Mouse (Mus musculus) hindlimb bud, embryonic 11.5 days (tissue): Measurements from ENCODE around the gene Susd6.
"Not testable (repeated sequence)": the region's sequence is repeated elsewhere in the genome, so short reads cannot be mapped to it uniquely, and the experiment has no call there.

Experiments
- DNase-seq: peaks from one replicate; pipeline ENCODE4 v3.0.0-alpha.2; 2012; ENCODE audit warnings: low read depth, low spot score; ENCODE audit errors: extremely low spot score

Susd6 gene

DNA sequence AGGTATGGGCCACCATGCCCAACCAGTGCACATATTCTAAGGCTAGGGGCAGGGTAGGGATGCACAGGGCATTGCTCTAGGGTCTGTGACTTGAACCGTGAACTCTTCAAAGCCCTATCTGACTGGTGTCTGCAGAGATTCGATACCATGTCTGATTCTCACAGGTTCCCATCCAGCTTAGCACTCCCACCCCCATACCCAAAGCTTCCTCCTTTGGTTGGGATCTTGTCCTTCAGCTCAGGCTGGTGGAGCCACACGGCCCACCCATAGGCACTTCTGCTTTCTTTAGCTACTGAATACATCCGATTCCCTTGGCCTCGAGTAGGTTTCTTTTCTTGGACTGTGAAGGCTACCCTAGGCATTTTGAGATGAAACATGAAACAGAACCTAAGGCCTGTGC lies 5.3 kb upstream of the Susd6 start:
- no peak for DNase-seq

DNA sequence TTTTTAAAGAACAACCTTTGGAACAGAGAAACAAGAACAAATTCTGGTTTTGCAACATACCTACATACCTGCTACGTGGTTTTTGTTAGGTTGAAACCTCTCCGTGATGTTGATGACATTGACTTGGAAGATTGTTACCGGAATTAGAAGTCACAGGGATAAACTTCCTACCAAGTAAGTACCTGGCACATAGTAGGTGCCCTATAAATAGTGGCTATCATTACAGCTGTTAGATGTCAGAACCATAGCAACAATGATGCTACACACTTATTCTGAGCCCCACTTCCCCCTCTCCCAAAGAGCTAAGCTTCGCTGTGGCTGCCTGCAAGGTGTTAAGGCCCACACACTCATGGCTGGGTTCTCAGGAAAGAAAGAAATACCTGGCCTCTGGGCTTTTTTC lies 4.7 kb upstream of the Susd6 start:
- no peak for DNase-seq

DNA sequence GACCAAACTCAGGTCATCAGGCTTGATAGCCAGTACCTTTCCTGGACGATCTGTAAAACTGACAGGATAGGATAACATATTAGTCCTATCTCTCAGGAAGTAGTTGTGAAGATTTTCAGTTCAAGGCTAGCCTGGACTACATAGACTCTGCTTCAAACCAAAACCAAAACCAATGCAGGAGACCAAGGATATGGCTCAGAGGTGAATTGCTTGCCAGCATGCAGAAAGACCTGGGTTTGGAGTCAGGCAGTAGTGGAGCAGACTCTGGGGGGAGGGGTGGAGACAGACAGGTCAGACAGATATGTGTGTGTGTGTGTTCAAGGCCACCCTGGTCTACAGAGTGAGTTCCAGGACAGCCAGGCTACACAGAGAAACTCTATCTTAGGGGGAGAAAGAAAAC lies 3.7 kb upstream of the Susd6 start:
- no peak for DNase-seq

DNA sequence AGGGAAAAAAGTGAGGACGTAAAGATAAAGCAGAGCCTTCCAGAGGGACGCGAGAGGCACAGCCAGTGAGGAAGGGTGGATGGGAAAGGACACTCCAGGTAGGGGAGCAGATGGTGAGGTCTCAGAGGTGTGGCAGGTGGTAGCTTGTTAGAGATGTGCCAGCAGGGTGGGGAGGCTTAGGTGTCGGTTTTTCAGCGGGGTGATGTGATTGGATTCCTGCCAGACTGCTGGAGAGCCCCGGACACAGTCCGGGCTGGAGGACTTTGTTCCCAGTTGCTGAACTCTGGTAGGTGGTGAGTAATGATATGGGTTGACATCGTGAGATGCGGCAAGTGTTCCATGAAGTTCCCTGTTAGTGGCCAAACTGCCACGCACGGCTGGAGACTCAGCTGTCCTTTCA lies 2.7 kb upstream of the Susd6 start:
- no peak for DNase-seq

DNA sequence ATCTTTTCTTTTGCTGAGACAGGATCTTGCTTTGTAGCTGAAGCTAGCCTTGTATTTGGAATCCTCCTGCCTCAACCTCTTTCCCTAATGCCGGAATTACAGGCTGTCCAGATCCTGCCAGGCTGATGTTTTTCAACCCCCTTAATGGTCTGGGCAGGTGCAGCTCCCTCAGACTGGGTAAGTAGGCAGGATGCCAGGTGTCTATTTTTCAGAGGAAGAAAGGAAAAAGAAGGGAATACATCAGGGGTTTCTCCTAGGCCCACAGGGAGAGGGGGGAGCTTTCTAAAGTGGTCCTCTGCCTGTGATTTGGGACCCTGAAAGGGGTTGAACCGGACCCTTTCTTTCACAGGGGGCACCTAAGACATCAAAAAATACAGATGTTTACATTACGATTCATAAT lies 2.1 kb upstream of the Susd6 start:
- no peak for DNase-seq

DNA sequence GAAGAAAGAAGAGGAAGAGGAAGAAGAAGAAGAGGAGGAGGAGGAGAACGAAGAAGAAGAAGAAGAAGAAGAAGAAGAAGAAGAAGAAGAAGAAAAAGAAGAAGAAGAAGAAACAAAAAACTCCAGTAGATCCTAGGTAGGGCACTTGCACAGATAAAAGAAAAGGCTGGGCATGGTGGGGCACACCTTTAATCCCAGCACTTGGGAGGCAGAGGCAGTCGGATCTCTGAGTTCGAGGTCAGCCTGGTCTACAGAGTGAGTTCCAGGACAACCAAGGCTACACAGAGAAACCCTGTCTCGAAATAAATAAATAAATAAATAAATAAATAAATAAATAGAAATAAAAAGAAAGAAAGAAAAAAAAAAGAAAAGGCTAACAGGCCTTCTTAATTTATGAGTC lies 1.0 kb upstream of the Susd6 start:
- not testable (repeated sequence) for DNase-seq

DNA sequence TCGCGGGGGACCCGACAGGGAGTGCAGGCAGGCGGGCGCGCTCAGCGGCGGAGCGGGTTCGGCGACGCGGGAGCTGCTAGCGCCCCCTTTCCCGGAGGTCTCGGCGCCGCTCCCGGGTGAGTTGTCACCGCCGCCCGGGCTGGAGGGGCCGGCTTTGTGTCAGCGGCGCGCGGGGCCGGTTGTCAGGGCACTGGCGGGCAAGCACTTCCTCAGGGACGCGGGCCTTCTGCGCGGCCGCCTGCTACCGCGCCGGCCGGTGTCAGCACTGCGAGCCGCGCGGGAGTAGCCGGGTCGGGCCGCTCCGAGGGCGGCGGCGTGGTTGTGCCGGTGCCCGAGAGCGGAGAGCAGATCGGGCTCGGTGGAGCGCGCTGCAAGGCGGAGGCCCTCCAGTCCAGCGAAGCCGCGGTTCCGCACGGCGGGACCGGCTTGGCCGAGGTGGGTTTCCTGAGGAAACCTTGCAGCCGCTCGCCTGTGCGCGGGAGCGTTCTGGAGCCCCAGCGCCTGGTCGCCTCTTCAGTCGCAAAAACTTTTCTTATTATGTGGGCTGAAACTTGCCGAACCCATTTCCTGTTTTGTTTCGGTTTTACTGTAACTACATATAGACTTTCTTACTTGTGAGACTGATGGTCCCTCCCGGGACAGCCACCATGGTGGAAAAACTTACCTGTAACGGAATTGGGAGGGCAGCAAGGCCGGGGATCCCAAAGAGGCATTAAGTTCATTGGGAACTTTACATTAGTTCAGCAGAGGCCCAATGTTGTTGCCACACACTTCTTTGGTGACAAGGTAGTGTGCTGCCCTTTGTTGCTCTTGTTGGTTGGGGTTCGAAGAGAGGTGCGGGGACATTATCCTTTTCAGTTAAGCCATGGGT lies 625 bp downstream of the Susd6 start:
- DNase-seq: no peak

DNA sequence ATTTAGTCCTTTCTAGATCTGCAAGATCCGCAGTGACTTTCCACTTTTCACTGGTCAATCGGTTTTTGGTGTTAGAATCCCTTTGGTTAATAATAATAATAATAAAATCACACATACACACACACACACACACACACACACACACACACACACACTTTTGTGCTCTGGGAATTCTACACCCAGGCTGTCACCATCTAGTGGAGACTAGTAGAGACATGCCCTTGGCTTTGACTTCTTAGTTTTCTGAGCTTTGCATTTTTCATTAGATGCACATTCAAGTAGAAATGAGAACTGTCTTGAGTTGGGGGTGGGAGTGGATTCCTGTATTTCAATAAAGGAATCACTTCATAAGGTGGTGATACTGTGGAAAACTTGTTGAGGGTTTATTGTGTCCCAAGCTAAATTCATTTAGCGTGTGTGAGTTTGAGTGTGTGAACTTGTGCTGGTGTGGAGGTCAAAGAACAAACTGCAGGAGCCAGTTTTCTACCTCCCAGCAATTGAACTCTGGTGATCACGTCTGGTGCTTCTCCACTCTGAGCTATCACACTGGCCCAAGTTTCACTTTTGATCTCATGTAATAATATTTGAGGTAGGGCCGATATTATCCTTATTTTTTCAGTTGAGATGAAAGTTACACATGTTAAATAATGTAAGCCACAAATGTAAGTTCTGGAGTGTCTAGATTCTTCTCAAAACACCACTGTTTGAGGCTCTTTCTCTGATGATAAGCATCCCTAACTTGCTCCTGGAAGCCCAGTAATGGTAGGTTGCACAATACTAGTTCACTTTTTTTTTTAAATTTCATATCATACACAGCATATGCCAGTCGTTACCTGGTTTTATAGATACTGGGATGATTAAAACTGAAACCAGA lies 1.5 kb downstream of the Susd6 start:
- DNase-seq: no peak

DNA sequence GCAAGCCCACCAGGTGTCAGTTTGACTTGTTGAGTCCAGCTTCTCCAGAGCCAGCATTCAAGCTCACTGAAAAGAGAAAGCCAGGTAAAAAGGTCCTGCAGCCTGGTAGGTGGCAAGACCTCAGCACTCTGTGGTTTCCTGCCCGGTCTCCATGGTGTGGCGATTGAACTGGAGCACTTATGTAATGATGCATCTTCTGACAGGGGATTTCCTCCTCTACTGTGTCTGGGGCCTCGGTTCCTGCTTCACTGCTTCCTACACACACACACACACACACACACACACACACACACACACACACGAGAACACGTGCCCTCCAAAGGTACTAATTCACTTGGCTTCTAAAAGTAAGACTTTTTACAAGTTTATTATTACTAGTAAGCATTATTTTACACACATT lies 2.6 kb downstream of the Susd6 start:
- DNase-seq: no peak

DNA sequence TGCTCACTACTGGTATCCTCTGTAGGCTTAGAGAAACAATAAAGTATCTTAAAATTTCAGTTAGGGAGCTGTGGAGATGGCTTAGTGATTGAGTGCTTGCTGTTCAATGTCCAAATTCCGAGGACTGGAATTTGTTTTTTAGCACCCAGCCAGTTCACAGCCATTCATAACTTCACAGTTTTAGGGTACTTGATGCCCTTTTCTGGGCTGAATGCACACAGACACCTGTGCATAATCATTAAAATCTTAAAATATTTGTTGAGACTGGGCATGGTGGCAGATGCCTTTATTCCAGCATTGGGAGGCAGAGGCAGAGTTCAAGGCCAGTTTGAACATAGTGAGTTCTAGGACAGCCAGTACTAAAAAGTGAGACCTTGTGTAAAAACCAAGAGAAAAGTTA lies 3.2 kb downstream of the Susd6 start:
- DNase-seq: no peak

DNA sequence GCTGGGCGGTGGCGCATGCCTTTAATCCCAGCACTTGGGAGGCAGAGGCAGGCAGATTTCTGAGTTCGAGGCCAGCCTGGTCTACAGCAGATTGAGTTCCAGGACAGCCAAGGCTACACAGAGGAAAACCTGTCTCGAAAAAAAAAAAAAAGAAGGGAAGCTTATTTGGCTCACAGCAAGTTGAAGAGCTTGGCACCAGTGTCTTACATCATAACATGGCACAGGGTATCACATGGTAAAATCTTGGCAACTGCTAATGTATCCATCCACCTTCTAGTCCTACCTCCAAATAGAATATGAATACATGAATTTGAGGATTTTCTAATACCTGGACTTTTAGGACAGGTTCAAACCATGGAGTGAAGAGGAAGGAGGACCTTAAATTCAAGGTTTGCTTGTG lies 4.2 kb downstream of the Susd6 start:
- no peak for DNase-seq

DNA sequence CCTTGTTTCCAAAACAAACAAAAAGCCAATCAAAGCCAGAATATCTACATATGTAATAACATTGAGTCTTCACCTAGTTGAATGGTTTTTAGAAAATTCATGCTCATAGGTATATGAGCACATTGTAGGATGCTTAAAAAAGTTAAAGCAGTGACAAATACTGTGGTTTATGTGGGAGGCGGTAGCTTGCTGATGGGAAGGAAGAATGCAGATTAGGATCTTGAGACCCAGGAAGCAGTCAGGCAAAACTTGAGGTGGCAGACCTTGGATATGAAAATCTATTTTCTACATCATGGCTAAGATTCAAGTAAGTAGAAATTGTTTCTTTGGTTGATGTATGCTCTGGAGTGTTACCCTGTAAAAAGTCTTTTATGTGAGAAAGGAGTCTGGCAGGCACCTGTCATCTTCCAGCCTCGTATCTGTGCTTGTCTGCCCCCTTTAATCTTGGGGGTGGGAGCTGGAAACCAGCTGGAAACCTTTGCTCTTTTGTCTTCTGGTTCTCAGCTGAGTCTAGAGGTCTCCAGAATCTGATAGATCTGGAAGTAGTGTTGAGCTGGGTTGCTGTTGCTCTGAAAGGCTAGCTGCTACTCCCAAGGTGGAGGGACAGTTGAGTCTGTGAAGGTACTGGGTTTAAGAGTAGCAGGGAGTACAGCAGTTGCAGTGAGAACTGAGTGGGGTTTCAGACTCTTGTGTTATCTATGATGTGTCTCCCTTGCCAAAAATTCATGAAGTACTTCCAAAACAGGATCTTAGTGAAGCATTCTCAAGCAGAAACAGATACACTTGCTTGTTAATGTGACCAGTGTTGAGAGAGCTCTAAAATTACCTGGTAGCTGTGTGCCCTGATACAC lies 4.8 kb downstream of the Susd6 start:
- DNase-seq: no peak

DNA sequence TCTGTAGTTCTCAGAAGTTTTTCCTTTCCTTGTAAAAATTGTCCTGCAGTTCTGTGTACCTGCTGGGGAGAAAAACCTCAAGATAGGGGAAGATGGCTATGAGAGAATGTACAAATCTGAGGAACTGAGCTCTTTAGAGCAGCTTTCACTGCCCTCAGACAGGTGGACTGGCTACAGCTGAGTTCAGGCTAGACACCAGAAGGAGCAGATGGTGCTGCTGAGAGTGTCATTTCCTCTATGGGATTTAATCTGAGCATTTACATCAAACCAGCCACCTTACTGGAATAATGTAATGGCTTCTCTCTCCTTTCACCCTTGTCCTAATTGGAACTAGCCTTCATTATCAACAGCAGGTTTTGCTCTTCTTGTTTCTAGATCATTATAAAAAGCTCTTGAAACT lies 8.0 kb downstream of the Susd6 start:
- no peak for DNase-seq

DNA sequence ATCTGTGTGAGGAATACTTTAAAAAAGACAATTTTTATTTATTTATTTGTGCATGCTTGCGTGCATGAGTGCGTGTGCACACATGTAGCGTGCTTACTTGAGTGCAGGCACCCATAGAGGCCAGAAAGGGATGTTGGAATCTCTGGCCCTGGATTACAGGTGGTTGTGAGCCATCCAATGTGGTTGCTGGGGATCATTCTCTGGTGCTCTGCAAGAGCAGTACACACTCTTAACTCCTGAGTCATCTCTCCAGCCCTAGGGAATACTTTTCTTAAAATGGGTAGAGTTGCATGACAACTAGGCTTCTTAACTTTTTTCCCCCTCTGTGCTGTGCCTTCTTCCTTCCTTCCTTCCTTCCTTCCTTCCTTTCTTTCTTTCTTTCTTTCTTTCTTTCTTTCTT lies 9.8 kb downstream of the Susd6 start:
- DNase-seq: no peak

DNA sequence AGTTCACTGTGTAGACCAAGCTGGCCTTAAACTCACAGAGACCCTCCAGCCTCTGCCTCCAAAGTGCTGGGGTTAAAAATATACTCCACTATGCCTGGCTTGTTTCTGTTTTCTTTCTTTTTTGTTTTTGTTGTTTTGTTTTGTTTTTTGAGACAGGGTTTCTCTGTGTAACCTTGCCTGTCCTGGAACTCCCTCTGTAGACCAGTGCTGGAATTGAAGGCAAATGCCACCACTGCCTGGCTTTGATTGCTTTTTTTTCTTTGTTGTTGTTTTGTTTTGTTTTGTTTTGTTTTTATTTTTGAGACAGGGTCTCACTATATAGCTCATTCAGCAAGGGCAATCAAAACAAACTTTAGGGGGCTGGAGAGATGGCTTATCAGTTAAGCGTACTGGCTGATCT lies 11.1 kb downstream of the Susd6 start:
- DNase-seq: no peak

DNA sequence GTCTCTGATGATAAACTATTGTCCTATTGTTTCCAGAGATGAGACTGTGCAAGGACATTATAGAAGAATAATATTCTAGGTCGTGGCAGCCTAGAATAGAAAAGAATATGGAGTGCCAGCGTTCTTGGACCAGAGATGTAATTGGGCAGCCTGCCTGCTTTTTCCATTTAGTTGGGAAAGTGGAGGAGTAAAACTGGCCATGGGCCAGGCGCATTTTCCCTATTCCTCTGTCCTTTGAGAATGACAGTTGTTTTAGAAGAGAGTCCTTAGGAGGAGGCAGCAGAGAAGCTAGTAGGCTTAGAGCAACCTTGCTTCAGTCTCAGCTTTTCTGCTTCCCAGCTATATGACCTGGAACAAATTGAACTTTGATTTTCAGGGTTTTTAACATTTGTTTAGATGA lies 13.6 kb downstream of the Susd6 start:
- no peak for DNase-seq

DNA sequence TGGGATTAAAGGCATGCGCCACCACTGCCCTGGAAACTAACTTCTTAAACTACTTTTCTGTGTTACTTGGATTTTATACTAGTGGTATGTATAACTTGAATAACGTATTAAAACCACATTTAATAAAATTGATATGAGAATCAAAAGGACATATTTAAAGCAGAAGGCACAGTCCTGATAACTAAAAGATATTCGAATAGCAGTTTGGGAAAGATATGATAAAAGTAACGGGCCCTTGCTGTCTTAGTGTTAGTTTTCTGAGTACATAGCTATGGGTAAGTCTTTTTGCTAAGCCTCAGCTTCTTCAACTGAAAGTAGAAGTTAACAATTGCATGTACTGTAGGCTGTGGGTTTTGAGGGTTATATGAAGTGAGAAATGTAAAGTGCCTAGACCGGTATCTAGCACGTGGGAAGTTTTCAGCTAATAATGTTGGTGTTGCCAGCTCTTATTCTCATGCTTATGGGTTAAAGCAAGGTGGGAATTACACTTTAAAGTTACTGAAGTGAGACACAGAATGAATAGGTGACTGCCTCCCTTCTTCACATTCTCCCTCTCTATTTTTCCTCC lies 14.6 kb downstream of the Susd6 start:
- no peak for DNase-seq

DNA sequence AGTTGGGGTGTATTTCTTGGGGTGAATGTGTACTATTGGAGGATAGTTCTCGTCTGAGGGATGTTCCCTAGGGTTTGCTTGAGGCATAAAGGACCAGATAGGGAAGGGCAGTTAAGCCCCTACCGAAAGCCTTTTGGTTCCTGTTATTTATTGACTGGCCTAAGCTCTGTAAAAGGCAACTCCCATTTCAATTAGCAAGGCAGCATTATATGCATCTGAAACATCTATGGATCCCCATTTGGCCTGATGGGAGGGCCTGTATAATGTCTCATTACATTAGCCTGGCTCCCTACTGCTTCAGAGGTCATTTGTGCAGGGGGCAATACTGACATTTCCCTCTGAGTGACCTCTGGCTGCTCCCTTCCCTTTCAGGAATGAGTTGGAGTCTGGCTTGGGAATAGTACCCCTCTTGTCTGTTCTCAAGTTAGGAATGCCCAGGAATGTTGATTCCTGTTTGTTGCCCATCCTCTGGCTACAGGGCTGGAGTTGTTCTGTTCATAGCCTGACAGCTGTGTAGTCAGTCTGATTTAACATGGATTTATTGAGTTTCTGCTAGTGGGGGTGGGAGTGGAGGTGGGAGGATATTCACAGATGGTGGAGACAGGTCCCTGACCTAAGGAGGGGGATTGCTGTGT lies 17.3 kb downstream of the Susd6 start:
- DNase-seq: no peak

DNA sequence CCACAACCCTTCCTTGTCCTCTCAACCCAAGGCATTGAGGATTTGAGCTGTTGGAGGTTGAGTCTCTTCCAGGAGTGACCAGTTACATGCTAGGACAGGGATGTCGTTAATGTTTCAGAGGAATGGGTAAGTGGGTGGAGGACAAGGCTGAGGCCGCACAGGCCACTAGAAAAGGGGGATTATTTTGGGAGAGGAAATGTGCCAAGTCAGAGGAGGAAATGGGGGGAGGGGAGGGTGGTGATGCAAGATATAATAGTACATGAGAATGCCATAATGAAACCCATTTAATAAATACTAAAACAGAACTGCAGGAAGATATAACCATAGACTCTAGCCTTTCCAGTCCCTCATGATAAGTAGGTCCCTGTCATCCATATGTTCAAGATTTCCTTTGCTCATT lies 19.7 kb downstream of the Susd6 start:
- DNase-seq: no peak

DNA sequence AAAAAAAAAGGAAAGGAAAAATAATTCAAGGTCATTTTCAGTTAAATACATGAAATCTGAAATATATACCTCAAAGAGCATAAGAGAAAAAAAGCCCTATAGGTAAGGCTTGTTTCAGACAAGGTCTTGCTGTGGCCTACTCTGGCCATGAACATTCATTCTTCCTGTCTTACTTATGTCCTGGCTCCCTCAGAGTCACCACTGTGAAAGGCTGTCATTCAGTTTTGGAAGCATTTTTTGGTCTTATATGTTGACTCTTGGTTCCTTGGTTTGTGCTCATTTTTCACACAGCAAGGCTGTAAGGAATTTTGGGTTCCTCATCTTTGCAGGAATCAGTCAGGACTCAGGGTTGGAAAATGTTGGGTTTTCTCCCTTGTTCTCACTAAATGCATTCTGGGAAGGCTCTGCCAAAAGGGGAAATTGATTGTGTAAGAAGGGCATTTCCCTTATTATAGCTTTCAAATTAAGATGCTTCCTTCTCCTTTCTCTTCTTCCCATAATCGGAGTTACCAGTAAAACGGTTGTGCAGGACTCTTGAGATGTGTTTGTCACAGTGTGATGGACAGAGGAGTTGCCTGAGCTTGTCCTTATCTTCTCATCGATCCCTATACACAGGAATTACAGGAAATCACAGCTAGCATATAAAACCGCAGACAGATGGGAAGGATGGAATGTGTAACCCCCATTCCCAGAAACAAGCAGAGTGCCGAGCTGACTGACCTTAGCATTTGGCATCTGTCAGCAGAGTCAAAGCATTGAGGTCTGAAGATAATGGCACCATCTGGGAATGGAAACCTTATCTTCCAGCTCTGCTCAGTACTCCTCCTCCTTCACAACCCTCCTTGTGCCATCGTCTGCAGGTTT lies 21.6 kb downstream of the Susd6 start:
- no peak for DNase-seq
